Mouse (Mus musculus): ENCODE measurements around the gene Garem2. TPM values are rescaled to one million over a fixed set of nuclear protein-coding genes. Genes with fewer than 3 reads are reported as not detected.
"Not testable (repeated sequence)": the region's sequence is repeated elsewhere in the genome, so short reads cannot be mapped to it uniquely, and the experiment has no call there.

Garem2 gene
- total RNA-seq (2012; rRNA removed) (0.13 and 0.21 TPM in 2 replicates), total RNA-seq (2014; rRNA removed) (not detected in 2 replicates), polyA plus RNA-seq (2012; ENCODE audit: insufficient read length, low read depth) (not detected in 2 replicates)

DNA sequence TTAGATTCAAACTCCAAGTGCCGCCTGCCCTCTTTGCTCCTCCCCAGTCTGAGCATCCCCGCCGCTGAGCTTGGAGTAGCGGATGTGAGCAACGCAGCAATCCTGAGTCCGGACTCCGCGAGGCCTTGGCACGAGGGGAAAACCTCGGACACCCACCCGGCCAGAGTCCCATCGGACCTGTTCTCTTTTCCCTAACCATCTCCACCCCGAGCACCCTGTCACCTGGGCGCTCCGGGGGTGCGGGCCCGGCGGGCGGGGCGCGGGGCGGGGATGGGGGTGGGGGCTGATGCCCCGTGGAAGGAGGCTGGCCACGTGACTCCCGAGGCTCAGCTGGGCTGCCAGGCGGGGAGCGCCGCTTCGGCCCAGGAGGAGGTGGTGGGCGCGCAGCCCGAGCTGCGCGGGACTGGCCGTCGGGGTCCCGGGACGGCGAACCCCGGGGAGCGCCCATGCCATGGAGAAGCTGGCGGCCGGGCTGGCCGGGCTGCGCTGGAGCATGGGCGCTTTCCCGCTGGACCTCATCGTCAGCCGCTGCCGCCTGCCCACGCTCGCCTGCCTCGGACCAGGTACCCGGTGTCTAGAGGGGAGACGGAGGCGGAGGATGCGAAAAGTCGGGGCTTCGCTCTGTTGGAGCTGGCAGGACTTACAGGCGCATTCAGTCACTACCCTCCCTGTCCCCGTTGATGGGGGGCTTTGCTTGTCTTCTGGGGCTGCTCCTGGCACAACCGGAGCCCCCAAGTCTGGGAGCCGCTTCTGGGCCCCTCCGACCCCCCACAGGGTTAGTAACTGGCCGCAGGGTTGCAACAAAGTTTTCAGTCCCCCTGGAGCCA, at the start of gene Garem2:
Gene Garem2 (plus strand): TSS at position 321 of the 827 bp plus-strand sequence.
- Histone ChIP-seq H3K27ac (ENCODE audit: insufficient read depth, low read depth) (no peak within 1 kb of the TSS), H3K4me2 (ENCODE audit: insufficient read depth, low read depth, poor library complexity, severe bottlenecking) (peak within 1 kb of the TSS; percentile 69), H3K9me3 (replicated peaks; ENCODE audit: low read length) (peaks cover 19% of the 10 kb centered on the region), H3K4me3 (replicated peaks in 1 of 3; ENCODE audit: low read depth in 2 of 3, low read length in 2 of 3, poor library complexity in 1 of 3) (peak within 1 kb of the TSS in 1 of 3 experiments; percentile 50), H3K9ac (ENCODE audit: insufficient read depth, low read depth) (no peak within 1 kb of the TSS), H3K36me3 (replicated peaks in 1 of 2; ENCODE audit: control insufficient read depth in 1 of 2, insufficient read depth in 1 of 2, low read length in 1 of 2) (peaks cover 0 to under 1% of the 10 kb centered on the region in 2 experiments), H3K4me1 (ENCODE audit: control insufficient read depth in 1 of 2, insufficient read depth in 2 of 2) (peaks cover 0 to 4% of the 10 kb centered on the region in 2 experiments; a peak in 1 of 4 replicates), H3K27me3 (replicated peaks) (peaks cover 4% of the 10 kb centered on the region), H3K79me2 (replicated peaks; ENCODE audit: control insufficient read depth, extremely low read depth, insufficient read depth, poor library complexity, severe bottlenecking) (no peaks in the 10 kb centered on the region)
- TF ChIP-seq RAD21 (IDR thresholded peaks at IDR 0.05; ENCODE audit: low read depth, low read length) (no peak), USF1 (IDR thresholded peaks at IDR 0.05; ENCODE audit: low read depth, low read length) (peak; percentile 40; the same call in 1 of the 2 replicates)
- in situ Hi-C loops (cut with MboI; ENCODE audit: low pct_ligation_motif_present, low pct_unique_long_range_greater_than_20kb, low sequenced_read_pairs): no loop called here
- no peak for DNase-seq (ENCODE audit: extremely low read depth)
- dilution Hi-C loops (cut with MboI; ENCODE audit: extremely low pct_ligation_motif_present, extremely low pct_unique_long_range_greater_than_20kb, low sequenced_read_pairs): no loop called here

DNA sequence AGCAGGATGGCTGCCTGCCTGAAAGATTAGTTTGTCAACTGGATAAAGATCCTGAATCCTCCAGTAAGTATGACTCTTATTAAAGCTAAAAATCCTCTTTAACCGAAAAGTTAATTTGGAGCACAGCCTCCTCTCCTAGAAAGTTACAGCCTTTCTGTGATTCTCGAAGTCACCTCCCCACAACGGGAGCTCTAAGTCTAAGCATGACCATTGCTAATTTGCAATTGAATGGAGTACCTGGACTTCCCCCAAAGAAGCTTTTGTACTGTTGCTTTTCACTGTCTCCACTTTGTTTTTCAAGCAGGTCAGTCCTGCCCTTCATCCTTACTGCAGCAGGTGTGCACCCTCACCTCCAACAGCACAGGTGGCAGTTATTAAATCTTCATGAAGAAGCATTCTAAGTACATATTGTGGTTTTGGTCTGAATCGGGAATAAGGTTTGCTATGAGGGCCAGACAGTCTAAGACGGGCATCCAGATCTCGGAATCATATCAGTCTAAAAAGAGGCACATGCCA, 46.7 kb upstream of the Garem2 start:
- Histone ChIP-seq H3K27me3 (replicated peaks) (no peaks in the 10 kb centered on the region), H3K79me2 (replicated peaks; ENCODE audit: control insufficient read depth, extremely low read depth, insufficient read depth, poor library complexity, severe bottlenecking) (no peaks in the 10 kb centered on the region), H3K9me3 (replicated peaks; ENCODE audit: low read length) (no peaks in the 10 kb centered on the region), H3K27ac (ENCODE audit: insufficient read depth, low read depth) (no peak overlapping the region), H3K4me1 (ENCODE audit: control insufficient read depth in 1 of 2, insufficient read depth in 2 of 2) (no peaks in the 10 kb centered on the region), H3K4me2 (ENCODE audit: insufficient read depth, low read depth, poor library complexity, severe bottlenecking) (no peak overlapping the region), H3K9ac (ENCODE audit: insufficient read depth, low read depth) (no peak overlapping the region), H3K36me3 (replicated peaks in 1 of 2; ENCODE audit: control insufficient read depth in 1 of 2, insufficient read depth in 1 of 2, low read length in 1 of 2) (peaks cover 31 to 39% of the 10 kb centered on the region in 2 experiments), H3K4me3 (replicated peaks in 1 of 3; ENCODE audit: low read depth in 2 of 3, low read length in 2 of 3, poor library complexity in 1 of 3) (no peak overlapping the region)
- 0 out of 2 replicates have a peak, but pooled peaks have one; percentile 18 for TF ChIP-seq POLR2AphosphoS2 (IDR thresholded peaks at IDR 0.05; ENCODE audit: low read depth, low read length)
- no peak for TF ChIP-seq RCOR1 (conservative IDR thresholded peaks at IDR 0.05; ENCODE audit: low read depth, low read length)
- DNase-seq (ENCODE audit: extremely low read depth): no peak
- dilution Hi-C loops (cut with MboI; ENCODE audit: extremely low pct_ligation_motif_present, extremely low pct_unique_long_range_greater_than_20kb, low sequenced_read_pairs) (no loop called here), in situ Hi-C loops (cut with MboI; ENCODE audit: low pct_ligation_motif_present, low pct_unique_long_range_greater_than_20kb, low sequenced_read_pairs) (no loop called here)

GRCm38 (mm10) chr5:30059607-30060006, 45.4 kb upstream of the Garem2 start:
- H3K27ac ChIP-seq (ENCODE audit: insufficient read depth, low read depth); H3K9ac ChIP-seq (ENCODE audit: insufficient read depth, low read depth); H3K27me3 ChIP-seq (replicated peaks); H3K4me1 ChIP-seq (ENCODE audit: control insufficient read depth in 1 of 2, insufficient read depth in 2 of 2); dilution Hi-C loops (cut with MboI; ENCODE audit: extremely low pct_ligation_motif_present, extremely low pct_unique_long_range_greater_than_20kb, low sequenced_read_pairs); H3K4me2 ChIP-seq (ENCODE audit: insufficient read depth, low read depth, poor library complexity, severe bottlenecking); H3K9me3 ChIP-seq (replicated peaks; ENCODE audit: low read length); DNase-seq (ENCODE audit: extremely low read depth); in situ Hi-C loops (cut with MboI; ENCODE audit: low pct_ligation_motif_present, low pct_unique_long_range_greater_than_20kb, low sequenced_read_pairs); H3K79me2 ChIP-seq (replicated peaks; ENCODE audit: control insufficient read depth, extremely low read depth, insufficient read depth, poor library complexity, severe bottlenecking); H3K4me3 ChIP-seq (replicated peaks in 1 of 3; ENCODE audit: low read depth in 2 of 3, low read length in 2 of 3, poor library complexity in 1 of 3): not testable (repeated sequence)
- H3K36me3 ChIP-seq (replicated peaks in 1 of 2; ENCODE audit: control insufficient read depth in 1 of 2, insufficient read depth in 1 of 2, low read length in 1 of 2): peaks cover 40 to 51% of the 10 kb centered on the region in 2 experiments
